Mouse (Mus musculus) liver, postnatal 0 days (tissue): Measurements from ENCODE around the gene Selenom.

Experiments used
- CTCF ChIP-seq: sonication (generic); IDR thresholded peaks from 2 replicates; pipeline ENCODE4 v1.5.1; 2016; ENCODE audit warnings: antibody characterized with exemption, low read depth
- EP300 ChIP-seq: IDR thresholded peaks from 2 replicates; pipeline ENCODE4 v1.6.1; 2016; ENCODE audit warnings: antibody characterized with exemption, low read depth, mild to moderate bottlenecking

GRCm38 (mm10) chr11:3519051-3519726 lies 4.7 kb downstream of the Selenom start:
- no peak for TF ChIP-seq EP300
- TF ChIP-seq CTCF = no peak
